Mouse (Mus musculus) urinary bladder, adult 18-20 months (tissue): Measurements from ENCODE around the gene Rnf220.

Experiments
- DNase-seq, 2 experiments: peaks; one replicate each; pipeline ENCODE4 v3.0.0; 2022; ENCODE audit warnings: low spot score in 2 of 2, mixed read lengths in 2 of 2

The Rnf220 gene

DNA sequence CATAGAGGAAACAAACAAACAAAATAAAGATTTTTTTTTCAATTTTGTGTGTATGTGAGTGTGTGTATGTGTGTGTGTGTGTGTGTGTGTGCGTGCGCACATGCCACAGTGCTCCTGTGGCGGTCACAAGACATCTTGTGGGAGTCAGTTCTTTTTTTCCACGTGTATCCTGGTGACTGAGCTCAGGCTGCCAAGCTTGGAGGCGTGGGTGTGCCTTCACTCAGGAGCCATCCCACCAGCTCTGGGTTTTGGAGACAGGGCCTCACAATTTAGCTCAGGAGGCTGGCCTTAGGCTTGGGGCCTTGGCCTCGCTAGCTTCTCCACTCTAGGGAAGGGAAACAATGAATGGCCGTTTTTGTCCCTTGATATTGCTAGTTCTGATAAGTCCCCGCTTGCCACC is 272.7 kb downstream of the Rnf220 start:
- DNase-seq, result no peak

DNA sequence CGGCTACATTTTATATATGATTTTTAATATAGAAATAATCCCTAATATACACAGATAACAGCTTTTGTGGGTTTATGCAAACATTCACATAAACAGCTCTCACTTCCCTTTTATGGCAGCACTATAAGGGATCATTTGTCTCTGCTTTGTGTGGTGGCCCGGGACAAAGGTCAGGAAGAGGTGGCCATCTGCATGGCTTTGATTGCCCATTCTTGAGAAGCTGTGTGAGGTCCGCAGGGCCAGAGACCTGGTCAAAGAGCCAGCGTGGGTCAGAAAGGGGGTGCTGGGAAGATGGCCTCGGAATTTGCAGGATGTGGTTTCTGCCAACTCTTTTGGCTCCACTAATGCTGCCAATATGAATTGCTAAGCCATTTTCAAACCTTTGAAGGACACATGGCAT is 273.9 kb downstream of the Rnf220 start:
- DNase-seq, result no peak

DNA sequence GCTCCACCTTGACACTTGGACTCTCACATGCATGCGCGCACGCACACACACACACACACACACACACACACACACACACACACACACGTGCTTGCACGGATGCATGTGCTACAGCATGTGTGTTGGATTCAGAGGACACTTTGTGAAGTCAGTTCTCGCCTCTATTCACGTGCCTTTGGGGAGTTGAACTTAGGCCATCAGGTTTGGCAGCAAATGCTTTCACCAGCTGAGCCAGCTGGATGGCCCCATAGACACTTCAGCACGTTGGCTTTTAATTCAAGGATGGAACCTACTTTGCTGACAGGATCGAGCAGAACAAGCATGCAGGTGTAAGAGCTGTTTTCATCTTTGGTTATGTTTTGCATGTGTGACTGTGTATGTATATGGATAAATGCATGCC is 275.0 kb downstream of the Rnf220 start:
- no peak for DNase-seq
